Mouse (Mus musculus) midbrain, embryonic 11.5 days (tissue): ENCODE data around the gene Dhx33. TPM values are rescaled to one million over a fixed set of nuclear protein-coding genes. Genes with fewer than 3 reads are reported as not detected.

Experiments used
- ATAC-seq: fragments of 200-750 bp; cut with Nextera tagmentation; 2 replicates; pipeline ENCODE4 v1.8.0; 2017; ENCODE audit warnings: moderate TSS enrichment, moderate library complexity; ENCODE audit not compliant: low FRiP score
- DNase-seq: peaks from one replicate; pipeline ENCODE4 v3.0.0; 2015; ENCODE audit warnings: low spot score; ENCODE audit errors: missing footprints
- H3K27ac ChIP-seq: fragments of 300-500 bp; sonication (generic); 2 replicates; pipeline ENCODE4 v1.5.1; 2014; ENCODE audit warnings: low read depth, low read length
- H3K27me3 ChIP-seq: fragments of 300-500 bp; sonication (generic); 2 replicates; pipeline ENCODE4 v1.6.1; 2014; ENCODE audit warnings: mild to moderate bottlenecking, low read length, moderate library complexity, mixed read lengths; ENCODE audit not compliant: control insufficient read depth, insufficient read depth
- H3K36me3 ChIP-seq: fragments of 300-500 bp; sonication (generic); 2 replicates; pipeline ENCODE4 v1.6.1; 2014; ENCODE audit warnings: mild to moderate bottlenecking, low read length, moderate library complexity, mixed read lengths; ENCODE audit not compliant: control insufficient read depth, insufficient read depth
- H3K4me1 ChIP-seq: fragments of 300-500 bp; sonication (generic); 2 replicates; pipeline ENCODE4 v1.6.1; 2014; ENCODE audit warnings: low read length; ENCODE audit not compliant: control insufficient read depth, insufficient read depth
- H3K4me2 ChIP-seq: fragments of 300-500 bp; sonication (generic); 2 replicates; pipeline ENCODE4 v1.6.1; 2014; ENCODE audit warnings: mild to moderate bottlenecking, moderate library complexity
- H3K4me3 ChIP-seq: fragments of 300-500 bp; sonication (generic); 2 replicates; pipeline ENCODE4 v1.5.1; 2014; ENCODE audit warnings: low read depth, low read length
- H3K9ac ChIP-seq: fragments of 300-500 bp; sonication (generic); 2 replicates; pipeline ENCODE4 v1.6.1; 2014; ENCODE audit warnings: low read length
- H3K9me3 ChIP-seq: fragments of 300-500 bp; sonication (generic); 2 replicates; pipeline ENCODE4 v1.6.1; 2016; ENCODE audit warnings: low read length; ENCODE audit not compliant: control insufficient read depth
- WGBS: fragments of 180-500 bp; shearing (Covaris S2); extraction: QIAGEN DNeasy Blood & Tissue Kit; methylation state at CpG from one replicate; pipeline ENCODE4 v1.1.7; 2014; 5-methylcytosine and 5-hydroxymethylcytosine counted together
- polyA plus RNA-seq: library from polyadenylated mRNA; unstranded; fragments of >200 nt; fragmentation: Nextera tagmentation; extraction: Ambion mirVana; gene quantifications from 2 replicates; pipeline ENCODE4 v1.2.1, GENCODE M21; 2014

The Dhx33 gene
- polyA plus RNA-seq, 1 experiment from 2014 or later = 15.9 TPM

GRCm38 (mm10) chr11:70973947-70974346 is 30.3 kb downstream of the Dhx33 start:
- no peak for DNase-seq
- Histone ChIP-seq H3K4me2 (no peak overlapping the region), H3K27ac (no peak overlapping the region), H3K9ac (no peak overlapping the region), H3K36me3 (peaks cover 25% of the 10 kb centered on the region), H3K4me3 (no peak overlapping the region), H3K9me3 (no peaks in the 10 kb centered on the region), H3K27me3 (no peaks in the 10 kb centered on the region), H3K4me1 (no peaks in the 10 kb centered on the region)
- 84% methylated on average over 4 of the region's 4 CpGs for WGBS
- ATAC-seq = no peak

- Histone ChIP-seq H3K36me3 (peaks cover 13% of the 10 kb centered on the region), H3K9ac (no peak overlapping the region), H3K4me1 (peaks cover 10% of the 10 kb centered on the region), H3K4me3 (no peak overlapping the region), H3K27me3 (no peaks in the 10 kb centered on the region), H3K9me3 (no peaks in the 10 kb centered on the region), H3K27ac (no peak overlapping the region), H3K4me2 (no peak overlapping the region)
- ATAC-seq (no peak), DNase-seq (no peak)
- WGBS = 65% methylated on average over 1 of the region's 1 CpGs
Measured at GRCm38 (mm10) chr11:70972586-70972985, 31.7 kb downstream of the Dhx33 start.

DNA sequence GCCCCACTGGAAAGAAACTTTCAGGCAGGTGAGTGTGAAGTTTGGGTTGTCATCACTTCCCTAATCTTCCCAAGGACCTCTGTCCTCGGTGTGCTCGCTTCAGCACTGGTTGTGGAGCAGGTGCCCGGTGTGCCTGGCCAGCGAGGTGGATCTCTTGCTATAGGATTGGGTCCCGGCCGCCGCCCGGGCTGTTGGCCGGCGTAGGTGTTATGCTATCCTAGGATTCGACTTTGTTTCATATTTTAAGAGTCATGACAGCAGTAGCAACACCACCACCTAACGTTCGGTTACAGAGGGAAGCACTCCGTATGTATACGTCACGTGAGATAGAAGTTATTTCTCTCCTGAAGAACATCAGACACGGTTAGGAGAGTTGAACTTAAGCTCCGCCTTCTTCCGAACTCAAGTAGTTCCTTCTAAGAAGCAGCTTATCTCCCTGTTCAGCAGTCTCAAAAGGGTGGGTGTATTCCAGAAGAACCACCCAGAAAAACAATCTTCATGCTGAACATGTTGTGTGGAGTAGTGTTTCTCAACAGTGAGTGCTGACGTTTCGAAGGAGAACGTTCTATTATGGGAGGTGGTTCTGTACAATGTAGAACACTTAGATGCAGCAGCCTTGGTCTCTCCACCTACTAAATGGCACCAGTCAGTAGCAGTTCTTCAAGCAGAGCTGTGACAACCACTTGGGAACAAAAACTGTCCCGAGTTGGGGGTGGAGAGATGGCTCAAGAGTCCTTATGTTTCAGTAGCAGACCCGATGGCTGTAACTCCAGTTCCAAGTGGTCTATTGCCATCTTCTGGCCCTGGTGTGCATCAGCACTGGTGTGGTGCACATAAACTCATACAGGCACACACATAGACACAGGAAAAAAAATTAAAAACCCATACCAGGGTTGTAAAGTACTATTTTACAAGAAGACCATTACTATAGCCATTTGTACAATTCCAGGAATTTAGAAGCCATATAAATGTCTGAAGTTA is 33.4 kb downstream of the Dhx33 start:
- Histone ChIP-seq H3K27ac (peak overlapping the region; percentile 80; the same call in 1 of the 2 replicates), H3K4me1 (peaks cover 12% of the 10 kb centered on the region), H3K4me3 (peak overlapping the region; percentile 90), H3K27me3 (no peaks in the 10 kb centered on the region), H3K36me3 (0 out of 2 replicates have a peak, but pooled peaks cover 6% of the 10 kb centered on the region), H3K9me3 (no peaks in the 10 kb centered on the region), H3K4me2 (peak overlapping the region; percentile 90), H3K9ac (peak overlapping the region; percentile 71)
- DNase-seq (no peak), ATAC-seq (no peak; the same call in 1 of the 2 replicates)
- 18% methylated on average over 24 of the region's 24 CpGs for WGBS

GRCm38 (mm10) chr11:70969821-70970559 is 34.2 kb downstream of the Dhx33 start, which contains the start of the genes Nup88 and Rpain:
Gene Nup88 (minus strand): TSS chr11:70969973.
Gene Rpain (plus strand): TSS chr11:70970213.
- WGBS = under 1% methylated on average over 43 of the region's 43 CpGs
- peaks cover 12% of the 10 kb centered on the region for H3K36me3 ChIP-seq

DNA sequence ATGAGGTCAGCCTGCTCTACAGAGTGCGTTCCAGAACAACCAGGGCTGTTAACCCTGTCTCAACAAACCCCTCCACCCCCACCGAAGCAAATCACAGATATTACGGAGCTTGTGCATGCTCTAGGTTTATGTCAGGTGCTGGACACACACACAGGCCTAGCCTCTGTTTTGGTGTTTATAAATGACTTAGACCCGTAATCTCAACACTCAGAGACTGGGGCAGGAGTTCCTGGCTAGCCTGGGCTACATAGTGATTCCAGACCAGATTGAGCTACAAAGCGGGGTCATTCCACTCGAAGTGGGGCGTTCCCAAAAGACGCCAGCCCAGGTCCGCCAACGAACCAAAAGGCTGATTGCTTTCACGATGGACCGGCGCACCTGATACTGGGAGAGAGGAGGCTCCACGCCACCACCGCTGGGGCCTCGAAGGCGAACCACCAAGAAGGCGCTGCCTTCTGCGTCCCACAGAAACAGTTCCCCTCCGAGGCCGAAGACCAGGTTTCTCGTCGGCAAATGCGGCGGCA is 34.9 kb downstream of the Dhx33 start:
- ATAC-seq = peak; percentile 20
- H3K4me1 ChIP-seq = peaks cover 12% of the 10 kb centered on the region
- peak overlapping the region; percentile 76 for H3K4me2 ChIP-seq
- peak; percentile 92 for DNase-seq
- no peaks in the 10 kb centered on the region for H3K27me3 ChIP-seq
- WGBS = 1% methylated on average over 25 of the region's 25 CpGs
- H3K36me3 ChIP-seq = peaks cover 16% of the 10 kb centered on the region
- peak overlapping the region; percentile 58 for H3K27ac ChIP-seq
- peak overlapping the region; percentile 88 for H3K9ac ChIP-seq
- peak overlapping the region; percentile 90 for H3K4me3 ChIP-seq
- no peaks in the 10 kb centered on the region for H3K9me3 ChIP-seq

More at GRCm38 (mm10) chr11:70969821-70970559, 34.2 kb downstream of the Dhx33 start, which contains the start of the genes Nup88 and Rpain:
- DNase-seq (peak; percentile 99), ATAC-seq (peak; percentile 98)
- Histone ChIP-seq H3K9me3 (no peaks in the 10 kb centered on the region), H3K27ac (peak within 1 kb of the TSS; percentile 80), H3K4me3 (peak within 1 kb of the TSS; percentile 90), H3K4me2 (peak within 1 kb of the TSS; percentile 90), H3K27me3 (no peaks in the 10 kb centered on the region), H3K9ac (peak within 1 kb of the TSS; percentile 88), H3K4me1 (peaks cover 12% of the 10 kb centered on the region)

DNA sequence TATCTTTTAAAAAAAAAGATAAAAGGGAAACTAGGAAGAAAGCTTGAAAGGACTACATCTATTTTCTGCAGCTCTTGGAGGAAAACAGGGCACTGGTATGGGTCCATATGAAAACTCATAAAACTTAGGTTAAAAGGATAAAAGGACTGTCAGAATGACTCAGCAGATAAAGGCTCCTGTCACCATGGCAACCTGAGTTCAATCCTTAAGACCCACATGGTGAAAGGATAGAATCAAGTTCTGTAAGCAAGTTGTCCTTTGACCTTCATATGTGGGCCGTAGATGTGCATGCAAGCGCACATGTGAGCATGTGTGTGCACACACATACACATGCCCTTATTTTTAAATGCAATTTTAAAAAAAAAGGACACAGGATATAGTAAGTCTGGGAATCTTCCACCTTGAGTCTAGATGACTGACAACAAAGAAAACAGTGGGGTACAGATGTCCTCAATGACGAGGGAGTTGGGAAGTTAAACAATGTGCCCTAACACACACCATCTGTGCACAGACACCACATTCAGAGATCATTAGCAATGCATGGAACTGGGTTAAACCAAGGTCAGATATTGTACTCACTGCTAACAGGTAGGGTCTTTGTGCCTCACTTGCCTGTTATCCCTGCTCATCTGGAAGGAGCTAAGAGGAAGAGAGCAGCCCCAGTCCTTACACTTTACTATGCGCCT is 39.9 kb downstream of the Dhx33 start:
- Histone ChIP-seq H3K9me3 (no peaks in the 10 kb centered on the region), H3K4me2 (no peak overlapping the region), H3K27me3 (no peaks in the 10 kb centered on the region), H3K4me1 (peaks cover 12% of the 10 kb centered on the region), H3K4me3 (no peak overlapping the region), H3K36me3 (peaks cover 17% of the 10 kb centered on the region), H3K9ac (no peak overlapping the region), H3K27ac (no peak overlapping the region)
- ATAC-seq (no peak), DNase-seq (no peak)
- WGBS = 77% methylated on average over 4 of the region's 4 CpGs

GRCm38 (mm10) chr11:70960786-70961554 is 43.3 kb downstream of the Dhx33 start:
- Histone ChIP-seq H3K4me1 (no peaks in the 10 kb centered on the region), H3K36me3 (peaks cover 24% of the 10 kb centered on the region), H3K9me3 (no peaks in the 10 kb centered on the region), H3K4me2 (no peak overlapping the region), H3K27me3 (no peaks in the 10 kb centered on the region), H3K9ac (no peak overlapping the region), H3K27ac (no peak overlapping the region), H3K4me3 (no peak overlapping the region)
- WGBS = 91% methylated on average over 5 of the region's 5 CpGs
- no peak for DNase-seq
- ATAC-seq = no peak

DNA sequence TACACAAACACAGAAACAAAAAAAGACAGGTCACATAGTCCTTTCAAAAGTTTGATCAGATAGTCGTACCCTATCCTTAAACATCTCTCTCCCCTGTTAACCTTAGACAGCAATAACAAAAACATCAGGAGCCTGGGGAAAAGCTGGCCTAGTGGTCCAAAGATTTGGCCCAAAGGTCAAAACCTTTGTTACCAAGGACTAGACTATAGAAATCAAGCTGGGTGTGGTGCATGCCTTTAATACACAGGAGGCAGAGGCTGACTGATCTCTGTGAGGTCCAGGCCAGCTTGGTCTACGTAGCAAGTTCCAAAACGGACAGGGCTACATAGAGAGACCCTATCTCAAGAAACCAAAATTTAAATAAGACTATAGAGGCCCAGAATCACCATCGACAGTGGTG is 49.5 kb downstream of the Dhx33 start:
- Histone ChIP-seq H3K27ac (no peak overlapping the region), H3K9ac (no peak overlapping the region), H3K36me3 (peaks cover 27% of the 10 kb centered on the region; the same call in 1 of the 2 replicates), H3K9me3 (no peaks in the 10 kb centered on the region), H3K27me3 (no peaks in the 10 kb centered on the region), H3K4me1 (no peaks in the 10 kb centered on the region), H3K4me3 (no peak overlapping the region), H3K4me2 (no peak overlapping the region)
- ATAC-seq (no peak), DNase-seq (no peak)
- 91% methylated on average over 4 of the region's 4 CpGs for WGBS
